Mouse (Mus musculus) bone marrow, adult 2 months (tissue): Measurements from ENCODE around the gene Acap2.

Experiments used
- CTCF ChIP-seq: fragments of 200-500 bp; IDR thresholded peaks from 2 replicates; pipeline ENCODE4 v1.5.1; 2011; ENCODE audit warnings: low read length, control low read depth; ENCODE audit not compliant: control insufficient read depth, insufficient read depth
- POLR2A ChIP-seq: fragments of 200-500 bp; IDR thresholded peaks from 2 replicates; pipeline ENCODE4 v1.6.1; 2011; ENCODE audit warnings: low read depth, mild to moderate bottlenecking, control low read depth, low read length, borderline replicate concordance; ENCODE audit not compliant: control insufficient read depth

- TF ChIP-seq CTCF (no peak), POLR2A (peak; percentile 98)
These were observed at the start of gene Acap2 for GRCm38 (mm10) chr16:31200790-31201567.
